Mouse (Mus musculus) cerebellum, adult 2 months (tissue): ENCODE results near the gene Fam45a. TPM values are rescaled to one million over a fixed set of nuclear protein-coding genes. Genes with fewer than 3 reads are reported as not detected.

Source experiments
- DNase-seq, 2 experiments: peaks; one replicate each; pipeline ENCODE4 v3.0.0; 2021
- H3K27ac ChIP-seq: fragments of 200-500 bp; 2 replicates; pipeline ENCODE4 v1.5.1; 2012; ENCODE audit warnings: low read length, control low read depth, inconsistent platforms; ENCODE audit not compliant: insufficient read depth
- H3K27me3 ChIP-seq: fragments of 200-500 bp; 2 replicates; pipeline ENCODE4 v1.6.1; 2012; ENCODE audit warnings: inconsistent platforms, mild to moderate bottlenecking, low read length, moderate library complexity; ENCODE audit not compliant: control insufficient read depth, insufficient read depth
- H3K4me1 ChIP-seq: fragments of 200-500 bp; 2 replicates; pipeline ENCODE4 v1.6.1; 2011; ENCODE audit warnings: low read length; ENCODE audit not compliant: control insufficient read depth, insufficient read depth
- H3K4me3 ChIP-seq: fragments of 200-500 bp; replicated peaks from 2 replicates; pipeline ENCODE3; 2011; ENCODE audit warnings: mild to moderate bottlenecking, low read depth, low read length, control low read depth; ENCODE audit not compliant: insufficient read depth
- CTCF ChIP-seq: fragments of 200-500 bp; IDR thresholded peaks from 2 replicates; pipeline ENCODE4 v1.5.1; 2011; ENCODE audit warnings: low read depth, mild to moderate bottlenecking, control low read depth, low read length, moderate library complexity, borderline replicate concordance; ENCODE audit not compliant: insufficient read depth
- POLR2A ChIP-seq: fragments of 200-500 bp; IDR thresholded peaks from 2 replicates; pipeline ENCODE4 v1.6.1; 2011; ENCODE audit warnings: low read length, control low read depth, borderline replicate concordance; ENCODE audit not compliant: insufficient read depth
- WGBS: fragments of 180-500 bp; shearing (Covaris S2); methylation state at CpG from one replicate; pipeline ENCODE4 v1.1.7; 2018; 5-methylcytosine and 5-hydroxymethylcytosine counted together
- polyA plus RNA-seq: library from polyadenylated mRNA; depleted of rRNA; stranded (reverse); fragments of >200 nt; gene quantifications from 2 replicates; pipeline ENCODE4 v1.2.3, GENCODE M21; 2012

Fam45a gene
- polyA plus RNA-seq, 1 experiment, result 60.3 TPM

DNA sequence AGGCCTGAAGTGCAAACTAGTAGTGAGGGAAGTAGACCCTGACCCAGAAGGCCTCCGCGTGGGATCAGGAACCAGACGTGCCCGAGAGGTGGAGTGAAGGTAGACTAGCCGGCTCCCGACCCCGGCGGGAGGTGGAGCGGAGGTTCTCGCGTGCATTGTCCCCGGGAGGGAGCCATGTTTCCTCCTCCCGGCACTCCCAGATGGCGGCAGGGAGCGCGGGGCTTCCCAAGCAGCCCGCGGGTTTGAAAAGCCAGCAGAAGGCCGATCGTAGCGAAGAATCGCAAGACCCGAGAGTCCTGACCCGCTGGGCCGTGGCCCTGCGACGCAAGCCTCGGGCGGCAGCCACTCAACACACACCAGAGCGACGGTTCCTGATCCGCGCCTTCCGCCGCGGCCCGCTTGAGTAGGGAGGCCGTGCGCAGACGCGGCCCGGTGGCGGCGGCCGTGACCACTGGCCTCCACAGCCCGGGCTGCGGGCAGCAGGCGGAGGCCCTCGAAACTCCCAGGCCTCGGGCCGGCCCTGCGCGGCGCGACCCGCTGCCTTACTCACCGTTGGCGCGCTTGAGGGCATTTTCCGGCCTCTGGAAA, 21.4 kb upstream of the Fam45a start:
- Histone ChIP-seq H3K4me3 (peak overlapping the region; percentile 75), H3K27me3 (no peaks in the 10 kb centered on the region), H3K27ac (peak overlapping the region; percentile 23), H3K4me1 (no peaks in the 10 kb centered on the region; the same call in 1 of the 2 replicates)
- TF ChIP-seq CTCF (no peak), POLR2A (no peak)
- peak in 1 of 2 experiments; percentile 53 for DNase-seq
- under 1% methylated on average over 60 of the region's 60 CpGs for WGBS

DNA sequence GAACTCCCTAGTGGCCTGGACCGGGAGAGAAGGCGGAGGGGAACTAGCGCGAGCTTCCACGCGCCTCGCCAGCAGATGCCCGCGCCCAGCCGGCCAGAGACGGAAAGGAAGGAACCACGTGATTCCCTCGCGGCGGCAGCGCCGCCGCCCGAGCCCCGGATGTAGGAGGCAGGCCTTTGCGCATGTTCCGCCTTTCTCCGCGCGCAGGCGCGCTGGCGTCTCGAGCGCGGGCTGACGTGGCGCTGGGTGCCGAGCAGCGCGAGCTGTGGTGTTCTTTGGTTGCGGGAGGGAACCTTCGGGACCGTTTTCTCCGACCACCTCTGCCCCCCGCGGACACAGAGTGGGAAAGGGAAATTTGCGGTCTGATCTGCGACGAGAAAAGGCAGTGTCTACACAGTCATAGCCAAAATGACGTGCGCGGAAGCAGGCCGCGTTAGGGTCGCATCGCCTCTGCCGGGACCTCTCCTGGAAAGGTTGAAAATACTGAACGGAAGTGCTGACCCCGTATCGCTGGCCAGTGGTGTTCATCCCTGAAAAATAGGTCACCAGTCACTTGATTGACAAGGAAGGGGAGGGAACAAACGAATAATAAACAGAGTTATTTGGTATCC, 20.7 kb upstream of the Fam45a start, which contains the start of gene Eif3a:
Gene Eif3a (minus strand): TSS at position 108 of the 611 bp plus-strand sequence.
- peak; percentile 99 for TF ChIP-seq POLR2A
- no peak for TF ChIP-seq CTCF
- Histone ChIP-seq H3K4me3 (peak within 1 kb of the TSS; percentile 95), H3K27ac (peak within 1 kb of the TSS; percentile 100), H3K4me1 (no peaks in the 10 kb centered on the region; the same call in 1 of the 2 replicates), H3K27me3 (no peaks in the 10 kb centered on the region)
- peak; percentile 96 to 97 for DNase-seq
- WGBS, result under 1% methylated on average over 57 of the region's 57 CpGs

DNA sequence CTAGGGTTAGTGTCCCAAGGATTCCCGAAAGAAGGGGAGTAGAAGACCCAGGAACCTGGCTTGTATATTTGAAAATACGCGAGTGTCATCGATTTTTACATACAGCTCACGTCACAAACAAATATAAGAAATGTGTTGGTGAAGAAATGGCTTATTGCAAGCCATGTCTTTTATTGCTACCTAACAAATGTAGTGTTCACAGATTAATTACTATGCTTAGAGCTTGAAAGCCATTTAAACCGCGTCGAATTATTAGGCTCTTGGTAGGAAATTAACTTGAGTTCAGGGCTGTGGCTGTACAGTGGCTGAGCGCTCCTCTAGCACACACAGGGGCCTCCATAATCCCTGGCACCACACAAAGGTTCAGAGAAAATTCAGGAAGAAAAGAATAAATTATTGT, 20.2 kb upstream of the Fam45a start:
- H3K4me1 ChIP-seq, result no peaks in the 10 kb centered on the region; the same call in 1 of the 2 replicates
- DNase-seq, result peak in 1 of 2 experiments; percentile 18
- H3K27ac ChIP-seq, result peak overlapping the region; percentile 100; the same call in 1 of the 2 replicates
- WGBS, result 11% methylated on average over 9 of the region's 9 CpGs
- TF ChIP-seq POLR2A (no peak), CTCF (no peak)
- H3K4me3 ChIP-seq, result peak overlapping the region; percentile 95
- H3K27me3 ChIP-seq, result no peaks in the 10 kb centered on the region

DNA sequence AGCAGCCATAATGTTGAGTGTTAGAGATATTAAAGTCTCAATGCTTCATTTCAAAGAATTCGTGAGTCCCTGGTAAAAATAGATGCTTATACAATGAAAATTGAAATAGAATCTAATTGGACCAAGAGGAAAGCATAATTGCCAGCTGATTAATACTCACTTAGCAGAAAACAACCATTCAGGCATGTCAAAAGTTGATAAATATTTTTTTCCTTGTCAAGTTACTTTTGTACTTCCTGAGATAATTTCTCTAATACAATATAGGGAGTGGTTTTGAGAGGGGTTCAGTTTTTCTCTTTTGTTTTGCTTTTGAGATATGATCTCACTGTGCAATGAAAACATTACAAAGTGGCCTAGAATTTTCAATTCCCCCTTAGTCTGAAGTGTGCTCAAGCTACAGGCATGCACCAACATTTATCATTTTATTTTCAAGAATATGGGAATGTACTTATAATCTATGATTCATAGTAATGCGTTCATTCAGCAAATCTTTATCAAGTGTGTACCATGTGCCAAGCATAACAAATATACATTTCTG, 18.1 kb upstream of the Fam45a start:
- TF ChIP-seq CTCF, result no peak
- TF ChIP-seq POLR2A, result no peak
- no peaks in the 10 kb centered on the region; the same call in 1 of the 2 replicates for H3K4me1 ChIP-seq
- 88% methylated on average over 2 of the region's 2 CpGs for WGBS
- no peak for DNase-seq
- no peak overlapping the region for H3K27ac ChIP-seq
- H3K27me3 ChIP-seq, result no peaks in the 10 kb centered on the region
- H3K4me3 ChIP-seq, result no peak overlapping the region

DNA sequence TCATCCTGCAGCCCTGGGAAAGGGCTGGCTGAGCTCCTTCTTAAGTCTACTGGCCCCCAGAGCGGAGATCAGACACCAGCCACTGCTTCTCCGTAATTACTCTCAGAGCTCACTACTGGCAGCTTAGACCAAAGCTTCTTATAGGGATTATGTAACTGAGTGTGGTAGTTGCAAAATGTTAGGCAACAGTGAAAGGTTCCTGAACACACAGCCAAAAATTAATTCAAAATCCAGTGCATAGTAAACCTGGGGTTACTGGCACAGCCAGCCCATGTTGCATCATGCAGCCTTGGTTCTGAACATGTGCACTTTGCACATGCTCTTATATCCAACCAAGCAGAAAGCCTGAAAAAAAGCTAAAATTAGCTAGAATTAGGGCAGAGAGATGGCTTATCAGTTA, 16.1 kb upstream of the Fam45a start:
- Histone ChIP-seq H3K4me3 (no peak overlapping the region), H3K27ac (no peak overlapping the region), H3K4me1 (no peaks in the 10 kb centered on the region), H3K27me3 (no peaks in the 10 kb centered on the region)
- TF ChIP-seq POLR2A (no peak), CTCF (no peak)
- WGBS, result 92% methylated on average over 2 of the region's 2 CpGs
- no peak for DNase-seq

DNA sequence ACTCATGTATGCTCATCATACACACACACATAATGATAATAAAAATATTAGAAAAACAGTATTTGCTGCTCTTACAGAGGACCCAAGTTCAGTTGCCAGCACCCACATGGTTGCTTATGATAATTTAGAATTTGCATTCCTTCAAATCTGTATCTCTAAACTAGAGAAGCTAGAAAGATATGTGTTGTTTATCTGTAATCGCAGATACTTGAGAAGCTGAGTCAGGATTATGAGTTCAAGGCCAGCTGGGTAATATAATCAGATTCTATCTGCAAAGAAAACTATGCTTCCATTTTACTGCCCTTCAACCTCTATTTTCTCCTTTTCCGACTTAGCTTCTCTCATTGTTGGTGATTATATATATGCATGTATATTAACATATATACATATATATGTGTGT, 14.0 kb upstream of the Fam45a start:
- TF ChIP-seq POLR2A (no peak), CTCF (no peak)
- H3K4me1 ChIP-seq, result no peaks in the 10 kb centered on the region
- no peak for DNase-seq
- WGBS, result 95% methylated on average over 2 of the region's 2 CpGs
- no peak overlapping the region for H3K27ac ChIP-seq
- H3K4me3 ChIP-seq, result no peak overlapping the region
- no peaks in the 10 kb centered on the region for H3K27me3 ChIP-seq

DNA sequence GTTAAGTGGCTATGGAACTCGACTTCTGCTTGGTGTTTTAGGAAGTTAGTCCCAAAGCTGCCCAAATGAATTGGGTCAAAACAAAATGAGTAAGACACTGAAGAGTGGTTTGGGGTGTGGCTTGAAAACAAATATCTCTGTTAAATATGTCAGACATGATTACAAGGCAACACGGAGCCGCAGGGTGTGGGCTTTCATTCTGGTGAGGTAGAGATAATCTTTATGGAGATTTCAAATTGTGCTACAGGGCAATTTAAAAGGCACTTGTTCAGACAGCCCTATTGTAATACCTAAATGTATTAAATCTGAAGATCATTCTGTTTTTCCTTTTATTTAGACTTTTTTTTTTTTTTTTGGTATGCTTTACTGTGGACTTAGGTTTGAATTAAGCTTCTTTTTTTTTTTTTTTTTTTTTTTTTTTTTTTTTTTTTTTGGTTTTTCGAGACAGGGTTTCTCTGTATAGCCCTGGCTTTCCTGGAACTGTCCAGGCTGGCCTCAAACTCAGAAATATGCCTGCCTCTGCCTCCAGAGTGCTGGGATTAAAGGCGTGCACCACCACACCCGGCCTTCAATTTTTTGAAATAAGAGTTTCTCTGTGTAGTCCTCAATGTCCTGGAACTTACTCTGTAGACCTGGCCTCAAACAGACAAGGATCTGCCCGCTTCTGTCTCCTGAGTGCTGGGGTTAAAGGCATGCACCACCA, 11.4 kb upstream of the Fam45a start:
- 78% methylated on average over 7 of the region's 7 CpGs for WGBS
- TF ChIP-seq CTCF, result no peak
- no peak for TF ChIP-seq POLR2A
- H3K4me1 ChIP-seq, result no peaks in the 10 kb centered on the region

More for the DNA sequence above, 11.4 kb upstream of the Fam45a start:
- no peak overlapping the region for H3K4me3 ChIP-seq
- DNase-seq, result no peak
- no peak overlapping the region for H3K27ac ChIP-seq
- H3K27me3 ChIP-seq, result no peaks in the 10 kb centered on the region; the same call in 1 of the 2 replicates
